Mouse (Mus musculus): ENCODE results near the gene Parvb.
A peak's percentile ranks its signal among the peaks of the same experiment; 100 is the strongest.

The Parvb gene

DNA sequence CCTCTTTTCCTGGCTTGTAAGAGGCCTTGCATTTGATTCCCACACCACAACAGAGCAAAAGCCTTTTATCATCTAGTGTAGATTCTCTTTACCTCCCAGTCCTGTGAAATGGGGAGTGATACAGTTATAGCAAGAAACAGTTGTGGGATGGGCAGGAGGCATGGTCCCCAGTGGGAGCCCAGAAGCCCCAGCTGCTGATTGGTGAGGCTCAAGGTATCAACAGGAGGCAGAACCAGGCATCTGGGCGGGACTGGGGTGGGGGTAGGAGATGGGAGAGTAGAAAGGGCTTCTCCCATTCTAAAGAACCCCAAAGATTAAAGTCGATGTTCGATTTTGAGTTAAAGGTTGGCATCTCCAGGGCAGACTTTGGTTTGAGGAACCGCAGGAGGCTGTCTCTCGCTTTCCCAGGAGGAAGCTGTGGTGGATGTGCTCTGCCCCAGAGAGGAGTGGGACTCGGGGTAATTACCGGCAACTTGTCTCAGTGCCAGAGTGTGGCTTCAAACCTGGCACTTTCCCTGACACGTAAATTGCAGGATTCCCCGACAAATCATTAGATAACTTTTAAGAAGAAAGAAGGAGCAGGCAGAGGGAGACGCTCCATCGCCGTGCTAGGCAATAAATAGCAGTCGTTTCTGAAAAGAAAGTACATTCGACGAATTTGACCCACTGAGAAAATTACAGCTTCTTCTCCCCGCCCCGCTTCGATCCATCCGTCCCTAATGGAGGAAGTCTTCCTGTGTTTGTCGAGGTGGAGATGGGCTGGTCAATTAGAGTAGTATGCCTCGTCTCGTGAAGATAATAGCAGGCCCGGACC is 13.7 kb upstream of the Parvb start:
- no peak for DNase-seq

DNA sequence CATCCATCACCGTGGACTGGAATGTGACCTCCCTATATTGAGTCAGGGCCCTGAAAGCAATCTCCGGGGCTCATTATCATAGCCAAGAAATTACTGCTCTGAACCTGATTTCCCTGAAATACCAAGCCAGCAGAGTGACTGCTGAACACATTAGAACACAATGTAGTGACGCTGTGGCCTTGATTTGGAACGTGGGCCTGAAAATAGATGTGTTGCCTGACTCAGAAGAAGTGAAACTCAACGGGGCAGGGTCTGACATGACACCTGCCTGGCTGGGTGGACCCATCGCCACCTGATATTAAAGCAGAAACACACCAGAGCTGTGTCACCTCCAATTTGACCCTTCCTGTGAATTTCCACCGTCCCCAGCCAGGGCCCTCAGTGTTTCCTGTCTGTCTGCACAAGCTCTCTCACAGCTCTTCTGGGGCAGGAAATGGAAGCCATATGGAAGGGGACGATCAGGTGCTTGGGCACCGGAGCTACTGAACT is 13.0 kb upstream of the Parvb start:
- DNase-seq = peak; percentile 71 to 72

DNA sequence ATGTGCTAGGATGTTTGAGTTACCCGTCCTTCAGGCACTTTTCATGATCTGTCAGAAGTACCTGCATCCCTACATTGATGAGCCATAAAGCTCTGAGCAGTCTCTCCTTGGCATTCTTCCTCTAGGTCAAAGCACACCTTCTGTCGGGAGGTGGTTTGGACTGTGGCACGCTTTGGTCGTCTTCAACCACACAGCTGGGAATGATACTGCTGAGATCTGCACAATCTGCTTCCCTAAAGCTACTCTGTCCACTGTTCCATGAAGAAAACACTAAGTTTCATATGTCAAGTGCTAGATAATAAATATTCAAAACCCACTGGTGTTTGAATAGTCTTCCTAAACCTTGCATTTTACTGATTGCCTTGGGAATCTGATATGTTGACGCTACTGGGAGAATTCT is 10.3 kb upstream of the Parvb start:
- no peak for DNase-seq

DNA sequence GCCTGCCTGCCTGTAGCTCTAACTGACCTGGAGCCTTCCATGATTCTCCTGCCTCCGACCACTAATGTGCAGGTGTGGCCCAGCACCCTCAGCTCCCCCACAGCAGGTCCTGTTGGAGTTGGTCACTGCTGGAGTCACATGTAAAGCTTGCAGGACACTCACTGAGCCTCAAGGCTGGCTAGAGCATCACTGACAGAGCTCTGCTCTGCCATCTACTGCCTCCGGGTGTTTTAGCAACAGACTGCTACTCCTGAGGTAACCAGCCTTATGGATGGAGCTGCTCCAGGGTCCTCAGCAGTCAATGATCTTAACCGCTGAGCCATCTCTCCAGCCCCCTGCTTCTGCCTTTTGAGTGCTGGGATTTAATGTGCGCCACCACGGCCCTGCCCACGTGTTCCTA is 8.4 kb upstream of the Parvb start:
- no peak for DNase-seq

DNA sequence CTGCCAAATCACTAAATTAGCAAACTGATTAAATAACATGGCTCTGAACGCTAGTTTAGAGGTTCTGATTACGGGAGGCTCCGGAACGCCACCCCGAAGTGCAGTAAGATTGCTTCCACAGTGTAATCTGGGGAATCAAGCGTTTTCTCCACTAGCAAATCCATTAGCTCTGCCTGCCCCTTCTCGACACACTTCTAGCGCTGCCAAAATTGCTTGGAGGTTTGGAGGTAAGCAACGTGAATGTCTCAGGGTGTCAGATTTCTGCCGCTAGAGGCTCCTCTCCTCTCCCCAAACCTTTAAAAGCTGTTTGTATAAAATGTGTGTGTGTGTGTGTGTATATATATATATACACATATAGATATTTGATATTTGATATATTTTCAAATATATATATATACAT is 7.1 kb upstream of the Parvb start:
- DNase-seq = no peak

DNA sequence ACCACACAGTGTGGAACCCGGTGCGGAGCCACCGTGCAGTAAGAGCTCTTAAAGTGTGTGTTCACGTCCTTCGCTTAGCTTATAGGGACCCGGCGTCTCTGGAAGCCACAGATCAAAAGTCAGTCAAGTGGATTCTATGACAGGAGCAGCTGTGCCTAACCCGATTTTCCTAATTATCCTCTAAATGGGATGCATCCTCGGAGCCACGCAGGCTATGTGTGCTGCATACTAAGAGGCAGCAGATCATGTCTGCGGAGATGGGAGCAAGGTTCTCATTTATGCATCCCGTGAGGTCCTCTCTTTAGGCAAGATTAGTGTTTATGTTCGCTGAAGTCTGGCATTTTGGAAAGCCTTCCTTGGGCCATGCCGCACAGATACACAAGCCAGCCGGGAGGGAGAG is 4.9 kb upstream of the Parvb start:
- no peak for DNase-seq

DNA sequence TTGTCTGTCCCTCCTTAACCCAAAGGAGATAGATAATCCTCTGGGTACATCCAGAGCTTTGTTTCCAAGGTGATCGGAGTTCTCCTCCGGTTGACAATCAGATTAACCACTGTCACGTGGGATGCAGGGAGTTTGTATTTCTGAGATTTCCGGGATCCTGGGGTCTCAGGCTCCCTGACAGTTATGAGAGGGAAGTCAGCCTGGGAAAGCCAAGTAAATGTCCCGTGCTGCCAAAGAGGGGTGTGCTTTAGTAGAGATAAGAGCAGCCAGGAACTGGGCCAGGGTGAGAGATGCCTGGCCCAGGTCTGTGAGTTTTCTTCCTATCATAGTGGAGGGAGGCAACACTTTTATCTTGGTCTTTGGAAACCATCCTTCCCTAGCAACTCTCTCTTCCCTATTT is 1.2 kb upstream of the Parvb start:
- DNase-seq = no peak

DNA sequence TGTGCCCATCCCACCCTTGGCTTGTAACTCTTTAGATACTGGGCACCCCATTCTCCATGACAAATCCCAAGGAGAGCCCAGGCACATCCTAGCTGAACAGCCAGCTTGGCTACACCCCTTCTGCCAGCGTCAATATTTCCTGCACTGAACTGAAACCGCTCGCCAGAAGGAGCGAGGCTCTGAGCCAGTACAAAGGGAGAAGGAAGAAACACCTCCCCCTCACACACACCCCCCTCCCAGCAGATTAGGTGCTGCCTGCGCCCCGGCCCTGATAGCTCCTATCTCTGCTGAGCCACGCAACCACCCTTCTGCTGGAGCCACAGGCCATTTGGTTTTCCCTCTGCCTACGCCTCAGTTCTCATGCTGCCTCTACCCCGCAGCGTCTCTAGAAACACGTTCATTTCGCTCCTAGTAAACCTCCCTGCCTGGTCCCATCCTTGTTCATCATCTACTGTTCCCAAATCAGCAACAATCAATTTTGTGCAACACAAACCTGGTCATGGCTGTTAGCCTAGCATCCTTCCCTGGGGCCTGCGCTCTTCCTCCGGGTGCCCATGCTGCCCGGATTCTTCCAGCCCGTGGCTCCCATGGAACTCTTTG is 630 bp upstream of the Parvb start:
- DNase-seq = peak in 1 of 2 experiments; percentile 13

DNA sequence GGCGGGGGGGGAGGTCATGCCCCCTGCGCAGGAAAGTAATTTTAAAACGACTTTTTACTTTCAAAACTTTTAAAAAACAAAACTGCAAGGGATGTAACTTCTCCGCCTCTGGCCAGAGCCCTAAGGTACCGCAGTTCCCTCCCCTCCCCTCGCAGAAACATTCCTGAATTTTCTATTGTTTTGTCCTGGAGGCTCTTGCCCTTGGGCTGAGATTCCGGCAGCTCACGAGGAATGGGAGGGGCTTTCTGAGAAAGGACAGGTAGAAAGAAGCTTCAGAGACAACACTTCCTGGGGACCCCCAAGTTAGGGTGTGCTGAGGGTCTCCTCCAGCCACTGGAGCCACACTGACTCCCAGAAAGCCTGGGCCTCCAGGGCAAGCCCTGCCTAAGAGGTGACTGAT is 766 bp downstream of the Parvb start:
- no peak for DNase-seq

DNA sequence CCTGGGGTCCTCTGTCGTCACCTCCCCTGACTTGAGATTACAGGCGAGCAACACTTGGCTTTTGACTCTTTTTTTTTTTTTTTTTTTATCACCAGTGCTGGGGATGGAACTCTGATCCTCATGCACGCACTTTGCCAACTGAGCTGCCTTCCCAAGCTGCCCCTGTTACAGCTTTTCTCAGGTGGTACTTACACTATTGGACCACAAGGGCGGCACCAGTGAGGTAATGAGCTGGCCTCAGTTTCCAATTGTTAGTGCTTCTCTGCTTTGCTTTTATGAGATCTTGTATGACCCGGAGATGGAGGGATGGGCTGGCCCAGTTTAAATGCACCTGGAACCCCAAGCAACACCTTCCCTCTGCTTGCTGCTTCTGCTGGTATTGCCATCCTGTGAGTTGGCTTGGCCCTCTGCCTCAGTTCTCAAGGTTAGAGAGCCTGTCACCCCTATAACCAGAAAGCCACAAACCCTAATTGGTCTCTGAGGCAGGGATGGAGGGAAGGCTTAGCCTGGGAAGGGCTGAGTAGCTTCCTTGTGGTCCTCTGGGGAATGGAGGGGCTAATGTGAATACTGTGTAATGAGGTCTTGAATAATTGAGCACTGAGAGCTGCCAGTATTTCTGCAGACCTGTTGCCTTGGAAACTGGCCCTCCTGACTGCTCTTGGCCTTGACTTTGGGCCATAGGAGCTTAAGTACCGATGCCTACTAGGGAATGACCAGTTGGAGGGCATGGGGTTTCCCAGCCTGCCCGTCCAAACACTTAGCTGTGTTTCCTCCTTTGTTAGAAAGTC is 3.1 kb downstream of the Parvb start:
- DNase-seq = no peak

DNA sequence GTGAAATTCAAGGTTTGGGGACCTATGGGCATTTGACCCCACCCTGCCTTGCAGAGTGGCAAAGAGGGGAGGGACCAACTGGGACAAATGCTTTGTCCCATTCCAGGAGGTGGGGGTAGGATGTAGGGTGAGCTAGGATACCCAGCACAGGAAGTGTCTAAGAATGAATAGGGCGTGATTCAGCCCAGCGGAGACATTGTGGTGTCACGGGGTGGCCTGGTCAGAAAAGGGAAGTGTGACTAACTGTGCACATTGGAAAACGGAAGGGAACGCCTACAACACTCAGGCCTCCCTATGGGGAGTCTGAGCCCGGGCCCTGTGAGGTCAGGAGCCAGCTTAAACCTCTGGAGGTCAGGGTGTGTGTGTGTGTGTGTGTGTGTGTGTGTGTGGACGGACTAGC is 3.8 kb downstream of the Parvb start:
- peak; percentile 38 to 43 for DNase-seq

DNA sequence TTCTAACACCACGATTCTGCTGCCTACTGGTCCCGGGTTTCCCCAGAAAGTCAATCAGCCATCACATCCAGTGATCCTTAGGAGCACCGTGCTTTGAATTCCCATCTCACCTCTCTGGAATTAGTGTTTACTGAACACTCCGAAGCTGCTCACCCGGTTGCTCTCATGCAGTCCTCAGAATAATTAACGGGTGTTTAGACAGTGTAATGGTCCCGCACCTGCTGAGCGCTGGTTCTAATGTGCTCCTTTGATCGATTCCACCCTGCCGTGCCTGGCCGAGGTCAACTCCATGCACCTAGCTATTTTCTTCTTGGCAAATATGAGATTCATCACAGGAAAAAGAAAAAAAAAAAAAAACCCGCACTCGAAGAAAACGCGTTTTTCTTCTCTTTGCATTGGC is 6.7 kb downstream of the Parvb start:
- DNase-seq = no peak

DNA sequence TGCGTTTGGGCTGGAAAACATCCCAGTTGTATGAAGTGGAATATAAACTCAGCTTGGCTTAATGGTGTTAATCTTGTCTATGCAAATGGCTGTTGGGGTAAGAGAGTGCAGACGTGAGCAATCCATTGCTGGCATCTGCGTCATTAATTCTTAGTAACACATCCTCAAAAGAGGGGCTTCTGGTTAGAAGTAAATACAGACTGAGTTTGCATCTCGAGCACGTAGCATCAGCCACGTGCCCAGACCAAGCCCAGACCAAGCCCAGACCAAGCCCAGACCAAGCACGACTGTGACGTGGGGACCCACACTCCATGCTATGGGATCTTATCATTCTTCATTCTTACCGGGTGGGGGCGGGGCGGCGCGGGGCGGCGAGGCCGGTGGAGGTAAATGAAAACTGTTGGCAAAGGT is 7.2 kb downstream of the Parvb start:
- DNase-seq = no peak

DNA sequence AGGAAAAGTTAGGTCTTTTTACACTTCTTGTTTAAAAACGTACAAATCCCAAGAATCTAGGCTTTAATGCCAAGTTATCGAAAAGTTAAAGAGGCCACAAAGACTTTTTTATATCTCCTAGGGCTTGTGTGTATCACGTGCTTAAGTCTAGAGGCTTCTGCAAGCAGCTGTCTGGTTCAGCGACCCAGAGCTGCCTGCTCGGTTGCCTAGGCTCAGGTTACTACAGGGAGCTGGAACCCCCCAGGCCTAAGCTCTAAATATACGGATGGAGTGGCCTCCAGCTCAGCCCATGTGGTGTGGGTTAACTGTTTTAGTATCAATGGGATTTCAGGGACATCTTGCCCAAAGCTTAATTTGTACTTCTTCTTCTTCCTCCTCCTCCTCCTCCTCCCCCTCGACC is 9.7 kb downstream of the Parvb start:
- no peak for DNase-seq

DNA sequence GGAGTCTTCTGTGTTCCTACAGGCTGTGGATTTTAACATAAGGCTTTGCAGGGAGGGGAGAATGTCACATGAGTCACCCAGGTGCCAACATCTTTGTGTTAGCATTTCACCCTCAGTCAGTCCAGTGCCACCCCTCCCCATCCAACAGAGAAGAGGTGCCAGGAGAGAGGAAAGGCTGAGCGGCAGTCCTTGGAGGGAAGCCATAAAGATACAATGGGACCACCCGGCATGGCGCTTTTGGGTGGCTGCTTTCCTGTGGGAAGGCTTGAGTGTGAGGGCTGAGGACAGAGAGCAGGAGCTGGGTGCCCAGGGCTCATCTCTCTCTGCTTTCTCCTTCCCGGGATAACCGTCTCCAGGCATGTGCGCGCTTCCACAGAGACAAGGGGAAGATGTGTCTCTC is 13.3 kb downstream of the Parvb start:
- no peak for DNase-seq

DNA sequence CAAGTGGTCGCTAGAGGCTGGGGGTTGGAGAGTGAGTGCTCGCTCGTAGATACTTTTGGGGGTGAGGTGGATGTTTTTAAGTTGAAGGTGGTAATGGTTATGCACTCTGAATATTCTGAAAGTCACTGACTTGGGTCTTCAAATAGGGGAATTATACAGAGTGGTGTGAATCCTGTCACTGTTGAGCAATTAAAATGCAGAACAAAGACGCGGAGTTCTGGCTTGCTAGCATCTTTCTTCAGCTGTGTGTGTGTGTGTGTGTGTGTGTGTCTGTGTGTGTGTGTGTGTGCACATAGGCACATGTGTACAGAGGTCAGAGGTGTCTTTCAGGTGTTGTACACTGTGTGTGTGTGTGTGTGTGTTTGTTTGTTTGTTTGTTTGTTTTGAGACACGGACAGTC is 14.4 kb downstream of the Parvb start:
- no peak for DNase-seq

DNA sequence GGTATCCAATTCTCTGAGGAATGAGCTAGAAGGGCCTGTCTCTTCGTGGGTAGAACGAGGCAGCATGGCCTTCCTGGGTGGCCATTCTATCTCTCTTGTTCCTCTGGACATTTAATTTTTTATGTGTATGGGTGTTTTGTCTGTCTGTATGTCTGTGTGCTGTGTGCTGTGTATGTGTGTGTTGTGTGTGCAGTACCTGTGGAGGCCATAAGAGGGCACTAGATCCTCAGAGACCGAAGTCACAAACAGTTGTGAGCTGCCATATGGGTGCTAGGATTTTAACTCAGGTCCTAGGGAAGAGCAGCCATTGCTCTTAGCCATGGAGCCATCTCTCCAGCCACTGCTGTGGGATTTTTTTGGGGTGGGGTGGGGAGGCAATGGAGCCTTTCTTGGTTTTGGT is 15.5 kb downstream of the Parvb start:
- no peak for DNase-seq

DNA sequence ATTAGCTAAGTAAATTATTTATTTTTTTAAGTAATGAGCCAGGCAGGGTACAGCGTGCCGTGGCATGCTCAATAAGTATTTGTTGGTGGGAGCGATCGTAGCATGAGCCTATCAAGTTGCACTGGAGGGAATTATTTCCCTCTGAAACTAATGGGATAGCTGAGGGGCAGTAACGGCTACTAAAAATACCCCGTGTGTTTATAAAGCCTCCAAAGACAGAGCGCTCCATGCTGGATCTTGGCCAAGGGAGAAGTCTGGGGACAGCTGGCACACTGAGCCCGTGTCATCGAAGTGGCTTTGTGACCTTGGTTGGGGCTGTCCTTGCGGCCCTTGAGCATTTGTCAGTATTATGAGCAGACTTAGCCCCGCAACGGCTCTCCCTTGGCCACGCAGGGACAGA is 19.4 kb downstream of the Parvb start:
- no peak for DNase-seq

DNA sequence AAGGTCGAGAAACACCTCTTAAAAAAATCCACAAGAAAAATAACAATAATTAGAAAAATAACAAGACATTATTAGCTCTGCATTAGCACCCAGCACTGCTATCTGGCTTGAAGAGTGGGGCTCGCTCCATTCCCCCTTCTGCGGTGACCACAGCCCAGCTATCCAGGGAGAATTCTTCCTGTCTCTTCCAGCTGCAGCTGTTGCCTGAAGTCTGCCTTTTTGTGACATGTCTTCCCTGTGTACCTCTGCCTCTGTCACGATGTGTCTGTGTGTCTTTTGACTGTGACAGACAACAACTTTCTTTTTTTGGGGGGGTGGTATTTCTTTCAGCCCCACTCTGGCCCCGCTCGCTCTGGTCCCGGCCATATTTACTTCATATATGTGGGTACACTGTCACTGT is 20.8 kb downstream of the Parvb start:
- DNase-seq = no peak

DNA sequence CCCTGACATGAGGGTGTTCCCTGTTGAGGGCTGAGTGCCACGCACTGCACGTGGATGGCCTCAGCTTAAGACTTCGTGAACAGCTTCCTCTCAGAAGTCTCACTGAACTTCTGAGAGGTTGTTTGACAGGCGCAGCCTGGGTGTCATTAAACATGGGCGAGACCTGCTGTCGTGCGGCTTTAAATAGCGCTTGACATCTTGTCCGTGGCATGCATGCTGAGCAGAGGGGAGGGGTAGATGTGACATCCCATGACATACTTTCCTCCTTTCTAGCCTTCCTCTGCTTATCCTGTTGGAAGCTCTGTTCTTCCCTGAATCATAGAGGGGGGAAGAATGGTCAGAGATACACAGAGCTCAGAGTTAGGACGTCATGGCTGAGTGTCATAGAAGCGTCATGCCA is 21.9 kb downstream of the Parvb start:
- no peak for DNase-seq

DNA sequence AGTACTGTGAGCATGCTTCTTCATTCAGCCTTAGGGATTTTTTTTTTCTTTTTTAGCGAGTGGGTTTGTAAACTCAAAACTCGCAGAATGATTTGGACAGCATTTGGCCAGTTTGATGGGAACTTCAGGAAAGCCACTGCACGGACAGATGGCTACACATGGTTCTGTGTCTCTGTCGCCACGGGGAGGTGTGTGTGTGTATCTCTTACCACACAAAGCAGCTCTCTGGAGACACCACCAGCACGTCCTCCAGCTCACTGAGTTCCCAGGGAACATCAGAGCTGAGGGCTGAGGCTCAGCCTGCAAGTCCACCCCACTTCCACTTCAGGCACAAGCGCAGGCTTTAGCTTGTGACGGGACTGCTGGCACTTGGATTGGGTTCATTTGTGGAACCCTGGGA is 22.5 kb downstream of the Parvb start:
- no peak for DNase-seq

DNA sequence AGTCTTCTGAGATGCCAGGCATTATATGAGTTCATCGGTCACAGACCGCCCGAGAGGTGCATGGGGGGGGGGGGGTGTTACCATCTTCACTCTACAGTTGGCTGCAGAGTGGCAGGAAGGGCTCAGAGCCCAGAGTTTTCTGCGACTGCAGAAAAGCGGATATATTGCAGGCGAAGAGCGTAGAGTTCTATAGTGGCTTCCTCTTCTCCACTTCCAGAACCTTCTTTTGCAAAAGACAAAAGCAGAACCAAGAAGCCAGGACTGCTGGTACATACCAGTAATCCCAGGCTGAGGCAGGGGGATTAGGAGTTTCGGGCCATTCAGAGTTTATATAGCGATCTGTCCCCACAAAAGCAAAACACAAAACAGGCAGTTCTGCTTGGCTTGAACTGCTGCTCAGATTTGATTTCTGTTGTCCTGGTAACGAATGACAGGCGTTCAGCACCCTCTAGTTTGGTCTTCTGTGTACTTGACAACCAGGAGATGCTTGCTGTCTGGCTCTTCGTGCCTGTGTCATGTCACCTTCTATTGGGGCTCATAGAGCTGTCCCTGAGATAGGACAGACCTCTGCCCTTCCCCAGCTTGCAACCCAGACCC is 24.5 kb downstream of the Parvb start:
- DNase-seq = no peak

DNA sequence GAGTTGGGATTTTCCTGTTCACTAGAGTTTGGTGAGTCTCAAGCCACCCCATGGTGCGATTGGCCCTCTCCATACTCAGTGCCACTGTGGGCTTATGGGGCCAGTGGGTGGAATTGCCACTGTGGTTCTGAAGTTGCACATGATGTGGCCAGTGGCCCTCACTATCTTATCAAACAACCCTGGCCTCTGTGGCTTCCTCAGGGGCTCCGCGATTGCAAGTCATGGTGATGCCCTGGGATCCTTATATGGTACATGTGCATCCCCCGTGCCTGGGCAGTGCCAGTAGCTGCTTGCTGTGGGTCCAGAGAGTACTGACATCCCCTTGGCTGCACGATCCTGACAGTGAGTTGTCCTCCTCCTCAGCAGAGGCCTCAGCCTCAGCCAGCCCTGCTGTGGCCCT is 25.0 kb downstream of the Parvb start:
- no peak for DNase-seq

Data from B cell, adult 2 months (primary cell).